Mouse (Mus musculus): ENCODE data around the gene Slc37a3.
A peak's percentile ranks its signal among the peaks of the same experiment; 100 is the strongest.

Slc37a3 gene

DNA sequence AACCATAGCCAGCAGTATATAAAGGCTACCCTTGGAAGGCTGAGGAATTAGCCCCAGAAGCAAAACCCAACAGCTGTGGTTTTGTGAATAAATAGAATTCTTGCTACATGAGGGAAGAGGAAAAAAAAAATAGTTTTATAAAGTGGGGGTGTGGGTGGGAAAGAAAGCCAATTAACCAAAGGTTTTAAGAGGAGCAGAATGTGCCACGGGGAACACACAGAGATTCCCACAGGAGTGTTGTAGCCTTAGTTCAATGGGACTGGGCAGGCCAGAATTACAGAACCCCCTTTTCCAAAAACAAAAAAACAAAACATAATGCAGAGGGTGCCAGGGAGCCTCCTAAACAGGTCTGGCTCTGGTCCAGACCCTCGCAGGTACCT, 58.9 kb downstream of the Slc37a3 start:
- DNase-seq (ENCODE audit: low spot score), result no peak

DNA sequence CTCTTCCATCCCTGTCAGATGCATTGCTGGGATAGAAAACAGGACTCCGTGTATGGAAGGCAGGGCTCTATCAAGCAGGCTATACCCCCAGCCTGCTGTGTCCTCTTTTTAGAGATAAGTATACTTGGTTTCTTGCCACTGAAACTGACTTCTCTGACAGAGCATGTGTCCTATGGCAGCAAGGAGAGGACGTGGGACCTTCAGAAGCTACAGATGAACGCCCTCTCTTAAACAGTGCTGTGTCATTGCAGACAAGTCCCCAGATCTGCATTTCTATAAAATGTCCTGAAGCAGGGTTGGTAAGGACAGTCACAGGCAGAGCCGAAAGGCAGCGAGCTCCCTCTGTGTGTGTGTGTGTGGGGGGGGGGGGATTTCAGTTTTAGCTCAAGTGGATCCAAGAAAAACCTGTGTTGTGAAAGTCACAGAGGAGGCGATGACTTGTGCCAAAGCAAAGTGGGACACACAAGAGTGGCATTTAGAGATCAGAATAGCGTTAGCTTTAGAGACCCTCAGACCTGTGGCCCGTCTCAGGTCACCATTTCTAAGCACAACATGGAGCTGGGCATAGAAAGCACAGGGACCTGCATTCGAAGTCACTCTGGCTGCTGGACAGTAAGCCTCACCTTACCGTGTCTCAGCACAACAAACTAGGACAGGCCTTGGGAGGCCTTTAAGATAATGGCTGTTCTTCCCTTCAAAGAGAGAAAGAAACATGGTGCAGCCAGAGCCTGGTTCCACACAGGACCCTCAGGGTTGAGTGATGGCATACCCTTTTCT, 59.4 kb downstream of the Slc37a3 start:
- no peak for DNase-seq (ENCODE audit: low spot score)

DNA sequence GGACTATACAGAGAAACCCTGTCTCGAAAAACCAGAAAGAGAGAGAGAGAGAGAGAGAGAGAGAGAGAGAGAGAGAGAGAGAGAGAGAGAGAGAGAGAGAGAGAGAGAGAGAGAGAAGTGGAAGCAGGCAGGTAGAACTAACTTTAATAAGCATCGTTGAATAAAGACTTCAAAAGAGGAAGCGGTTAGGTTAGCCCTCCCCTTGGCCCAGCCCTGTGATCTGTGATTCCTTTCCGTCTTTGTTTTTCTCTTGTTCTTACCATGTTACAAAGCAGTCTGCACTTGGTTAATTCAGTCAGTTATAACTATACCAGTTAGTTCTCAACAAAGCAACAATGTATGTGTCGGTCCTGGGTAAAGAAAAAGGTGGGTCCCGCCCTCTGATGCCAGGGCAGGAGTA, 61.4 kb downstream of the Slc37a3 start:
- peak; percentile 35 for DNase-seq (ENCODE audit: low spot score)

DNA sequence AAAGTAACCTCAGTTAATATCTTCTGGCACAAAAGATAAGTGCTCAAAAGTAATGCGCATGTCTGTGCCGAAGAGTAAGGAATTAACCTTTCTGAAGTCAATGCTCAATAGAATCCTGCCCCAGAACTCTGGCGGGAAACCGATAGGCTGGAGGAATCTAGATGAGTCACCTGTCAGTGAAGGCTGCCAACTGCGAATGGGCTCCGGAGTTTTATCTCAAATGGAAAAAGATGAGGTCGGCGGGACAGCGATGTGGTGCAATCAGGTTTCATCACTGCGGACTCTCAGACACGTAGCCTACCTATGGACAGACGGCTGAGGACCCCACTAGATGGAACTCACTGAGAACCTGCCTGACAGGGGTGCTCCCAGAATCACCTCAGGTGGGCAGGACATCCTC, 63.0 kb downstream of the Slc37a3 start:
- DNase-seq (ENCODE audit: low spot score), result no peak

DNA sequence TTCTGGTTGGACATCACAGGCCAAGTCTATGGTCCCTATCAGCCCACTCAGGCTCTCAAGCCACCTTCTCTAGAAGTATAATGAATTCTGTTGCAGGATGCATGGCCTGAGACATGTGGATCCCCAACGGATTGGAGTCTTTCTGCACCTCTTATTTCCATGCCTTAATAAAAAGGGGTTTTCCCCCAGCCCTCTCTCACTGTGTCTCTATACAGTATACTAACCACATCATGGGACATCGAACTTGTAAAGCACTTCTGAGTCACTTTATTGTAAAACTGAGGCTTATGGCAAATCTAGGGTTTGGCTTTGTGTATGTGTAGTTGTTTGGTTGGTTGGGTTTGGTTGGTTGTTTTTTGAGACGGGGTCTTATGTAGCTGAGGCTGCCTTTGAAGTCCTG, 65.7 kb downstream of the Slc37a3 start:
- no peak for DNase-seq (ENCODE audit: low spot score)

DNA sequence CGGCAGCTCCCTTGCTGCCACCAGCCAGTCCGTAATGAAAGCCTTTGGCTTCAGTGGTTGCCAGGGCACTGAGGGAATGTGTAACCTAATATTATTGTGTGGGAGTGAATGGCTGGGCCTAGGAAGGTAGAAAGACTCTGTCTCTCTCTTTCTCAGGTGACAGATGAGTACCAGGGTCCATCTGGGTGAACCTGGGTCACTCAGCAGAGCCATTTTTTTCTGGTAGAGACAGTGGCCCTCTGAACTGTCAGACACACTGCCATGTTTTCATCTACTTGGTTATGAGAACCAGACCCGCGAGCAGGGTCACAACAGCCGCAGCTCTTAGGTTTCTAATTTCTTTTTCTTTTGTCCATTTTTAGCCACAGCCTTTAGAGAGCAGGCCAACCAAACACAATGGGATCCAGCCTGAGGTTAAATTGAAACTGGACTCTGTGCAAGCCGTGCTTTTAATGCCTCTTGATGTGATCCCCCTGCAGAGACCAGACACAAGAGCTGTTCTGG, 73.1 kb downstream of the Slc37a3 start:
- no peak for DNase-seq (ENCODE audit: low spot score)

DNA sequence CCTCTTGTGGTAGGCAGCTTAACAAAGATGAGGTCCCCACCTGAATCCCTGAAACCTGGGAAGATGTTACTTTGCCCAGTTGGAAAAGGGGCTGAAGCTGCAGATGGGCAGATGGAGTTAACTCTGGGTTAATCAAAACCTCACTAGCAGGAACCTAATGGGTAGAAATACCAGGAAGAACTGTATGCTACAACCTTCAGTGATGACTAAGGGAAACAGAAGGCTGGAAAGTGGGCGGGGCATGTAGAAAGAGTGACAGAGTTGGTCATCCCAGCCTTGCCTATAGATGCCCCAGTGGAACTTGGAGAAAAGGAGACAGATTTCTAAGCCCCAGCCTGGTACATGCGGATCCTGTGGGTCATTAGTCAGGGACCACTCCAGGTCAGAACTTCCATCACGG, 76.0 kb downstream of the Slc37a3 start:
- DNase-seq (ENCODE audit: low spot score), result no peak

DNA sequence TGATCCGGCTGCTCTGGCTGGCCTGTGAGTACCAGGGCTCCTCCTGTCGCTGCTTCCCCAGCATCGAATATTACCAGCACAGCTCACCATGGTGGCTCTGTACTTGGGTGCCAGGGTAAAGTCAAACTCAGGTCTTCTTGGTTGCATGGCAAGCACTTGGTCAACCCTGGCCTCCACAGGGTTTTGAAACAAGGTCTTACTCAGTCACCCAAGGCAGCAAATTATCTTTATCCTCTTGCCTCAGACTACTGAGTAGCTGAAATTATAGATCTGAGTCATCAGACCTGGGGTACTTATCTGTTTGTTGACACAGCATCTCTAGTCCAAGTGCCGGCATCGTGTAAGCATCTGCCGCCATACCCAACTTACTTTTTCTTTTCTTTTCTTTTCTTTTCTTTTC, 80.4 kb downstream of the Slc37a3 start:
- DNase-seq (ENCODE audit: low spot score), result no peak

DNA sequence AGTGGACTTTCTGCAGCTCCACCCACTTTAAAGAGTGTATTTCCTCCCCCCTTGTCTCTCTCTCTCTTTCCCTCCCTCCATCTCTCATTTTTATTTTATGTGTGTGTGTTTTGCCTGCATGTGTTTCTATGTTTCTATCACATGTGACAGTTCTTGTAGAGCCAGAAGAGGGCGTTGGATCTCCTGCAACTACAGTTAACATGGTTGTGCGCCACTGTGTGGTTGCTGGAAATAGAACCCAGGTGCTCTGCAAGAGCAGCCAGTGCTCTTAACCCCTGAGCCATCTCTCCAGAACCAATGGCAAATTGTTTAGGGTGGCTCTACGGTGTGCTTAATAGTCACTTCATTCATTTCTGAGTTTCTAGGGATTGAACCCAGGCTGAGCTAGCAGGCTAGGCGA, 81.0 kb downstream of the Slc37a3 start:
- DNase-seq (ENCODE audit: low spot score), result no peak

DNA sequence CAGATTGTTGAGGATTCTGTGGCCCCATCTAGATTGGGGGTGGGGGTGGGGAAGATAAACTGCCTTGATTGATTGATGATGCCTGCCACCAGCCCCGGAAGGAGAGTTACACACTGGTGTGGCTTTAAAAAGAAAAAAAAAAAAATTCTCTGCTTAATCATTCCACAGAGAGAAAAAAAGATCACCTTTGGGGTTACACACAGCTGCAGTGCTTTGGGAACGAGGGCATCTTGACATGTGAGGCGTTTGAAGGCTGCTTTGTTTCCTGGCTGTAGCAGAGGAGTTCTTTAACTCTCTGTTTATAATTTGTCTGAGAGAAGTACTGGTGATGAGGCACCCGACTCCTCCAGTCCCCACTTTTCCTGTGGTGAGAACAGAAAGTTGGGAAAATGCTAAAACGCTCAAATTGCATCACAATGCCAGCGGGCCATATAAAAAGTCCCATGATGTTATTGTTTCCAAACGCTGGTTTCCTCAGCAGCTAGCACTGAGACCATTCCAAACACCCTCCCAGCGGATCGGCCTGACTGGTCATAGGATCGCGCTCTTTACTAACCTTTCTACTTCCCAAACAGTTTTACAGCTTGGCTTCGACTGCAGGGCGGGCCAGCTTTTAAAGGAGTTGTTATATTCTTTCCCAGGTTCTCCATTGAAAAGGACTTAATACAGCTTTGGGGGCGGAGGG, 81.6 kb downstream of the Slc37a3 start:
- no peak for DNase-seq (ENCODE audit: low spot score)

DNA sequence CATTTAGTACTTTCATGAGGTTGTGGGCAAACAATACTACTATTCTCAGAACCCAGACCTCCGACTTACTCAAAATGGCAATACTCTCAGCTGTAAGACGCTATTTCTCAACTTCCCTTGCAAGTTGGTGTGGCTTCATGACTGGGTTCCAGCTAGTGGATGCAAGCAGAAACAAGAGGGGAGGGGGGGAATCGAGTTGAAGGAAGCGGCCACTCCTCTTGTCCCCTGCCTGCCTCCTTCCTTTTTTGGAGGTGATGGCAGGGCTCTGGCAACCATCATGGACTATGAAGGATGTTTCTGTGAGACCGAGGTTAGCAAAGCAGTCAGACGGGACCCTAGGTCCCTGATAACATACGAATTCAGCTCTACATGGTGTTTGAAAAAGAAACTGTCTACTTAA, 87.8 kb downstream of the Slc37a3 start:
- DNase-seq (ENCODE audit: low spot score), result no peak

DNA sequence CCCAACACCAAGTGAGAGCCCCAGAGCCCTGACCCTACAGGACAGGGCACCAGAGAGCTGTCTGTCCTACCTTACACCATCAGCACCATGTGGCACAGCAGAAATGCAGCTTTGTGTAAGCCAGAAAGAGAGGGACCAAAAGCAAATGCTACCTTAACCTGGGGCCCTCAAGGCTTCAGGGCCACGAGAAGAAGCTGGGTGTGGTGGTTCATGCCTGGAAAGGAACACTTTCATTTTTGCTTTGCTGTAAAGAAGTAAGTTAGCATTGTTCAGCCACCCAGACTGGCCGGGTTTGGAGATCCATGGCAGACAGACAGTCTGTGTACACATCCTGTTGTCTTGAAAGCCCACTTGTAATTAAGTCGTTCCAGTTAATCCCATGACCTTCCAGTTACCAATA, 89.7 kb downstream of the Slc37a3 start:
- DNase-seq (ENCODE audit: low spot score), result no peak

DNA sequence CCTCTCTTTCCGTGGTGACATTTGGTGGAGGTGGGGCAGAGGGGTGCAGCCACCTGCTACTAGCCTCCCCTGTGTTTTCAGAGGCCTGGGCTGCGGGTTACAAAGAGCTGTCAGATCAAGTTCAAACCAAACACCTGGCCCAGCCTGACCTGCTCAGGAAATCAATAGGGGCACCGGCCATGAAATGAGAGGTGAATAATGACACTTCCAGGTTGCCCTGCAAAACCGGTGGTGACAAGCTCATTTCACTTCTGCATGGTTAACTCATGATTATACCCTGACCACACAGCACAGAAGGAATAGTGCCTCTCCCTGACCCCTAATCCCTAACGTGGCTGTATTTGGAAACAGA, 90.8 kb downstream of the Slc37a3 start:
- no peak for DNase-seq (ENCODE audit: low spot score)

DNA sequence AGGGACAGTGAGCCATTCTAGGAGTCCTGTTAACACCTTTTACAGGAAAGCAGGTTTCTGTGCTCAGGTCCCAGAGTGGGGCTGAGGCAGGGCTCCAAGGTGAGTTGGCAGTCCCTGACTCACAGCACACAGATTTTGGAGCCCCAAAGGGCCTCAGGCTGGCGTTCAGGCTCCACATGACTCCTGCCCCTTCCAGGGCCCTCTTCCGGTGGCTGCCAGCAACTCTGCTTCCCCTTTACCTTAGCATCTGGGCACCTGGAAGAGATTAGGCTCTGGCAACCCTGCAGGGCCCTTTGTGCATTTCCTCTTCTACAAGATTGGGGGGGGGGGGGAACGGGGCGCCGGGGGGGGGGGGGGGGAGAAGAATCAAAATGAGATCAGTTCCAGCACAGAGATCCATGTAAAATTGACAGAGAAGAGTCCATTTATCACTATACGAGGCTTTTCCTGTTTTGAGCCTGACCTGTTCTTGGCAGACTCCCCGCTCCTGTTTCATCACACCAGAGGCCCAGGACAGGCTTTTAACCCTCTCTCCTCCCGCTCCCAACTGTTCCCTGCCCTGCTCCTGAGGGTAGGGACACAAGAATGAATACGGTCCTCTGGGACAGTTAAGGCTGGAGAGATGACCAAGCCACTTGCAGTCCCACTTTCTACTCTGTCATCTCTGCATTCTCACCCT, 91.3 kb downstream of the Slc37a3 start:
- DNase-seq (ENCODE audit: low spot score), result no peak

DNA sequence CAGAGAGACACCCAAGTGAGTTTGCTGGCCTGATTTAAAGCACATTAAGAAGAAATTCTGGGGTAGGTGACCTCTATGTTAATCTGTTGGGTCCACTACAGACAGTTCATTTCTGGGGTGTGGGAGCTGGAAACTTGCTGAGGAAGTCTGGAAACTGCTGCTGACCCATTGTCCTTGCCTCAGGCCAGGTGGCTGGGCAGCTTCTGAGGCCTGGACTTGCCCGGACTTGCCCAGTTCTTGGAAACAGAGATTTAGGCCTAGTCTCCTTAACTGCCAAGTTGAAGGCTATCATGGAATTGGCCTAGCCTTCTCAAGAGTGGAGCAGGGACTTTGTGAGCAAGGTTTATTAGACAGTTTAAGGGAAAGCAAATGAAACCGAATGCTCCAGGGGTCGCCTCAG, 92.6 kb downstream of the Slc37a3 start:
- DNase-seq (ENCODE audit: low spot score), result no peak
